Mouse (Mus musculus) myocyte (in vitro differentiated cells): ENCODE measurements around the gene Mmp8.

Source experiments
- POLR2A ChIP-seq: IDR thresholded peaks from one replicate; pipeline ENCODE4 v1.6.1; 2011; ENCODE audit warnings: low read depth, mild to moderate bottlenecking, control low read depth, moderate library complexity; ENCODE audit not compliant: insufficient read length
- SRF ChIP-seq: IDR thresholded peaks from one replicate; pipeline ENCODE4 v1.6.1; 2011; ENCODE audit warnings: low read depth; ENCODE audit not compliant: control insufficient read depth, insufficient read length

DNA sequence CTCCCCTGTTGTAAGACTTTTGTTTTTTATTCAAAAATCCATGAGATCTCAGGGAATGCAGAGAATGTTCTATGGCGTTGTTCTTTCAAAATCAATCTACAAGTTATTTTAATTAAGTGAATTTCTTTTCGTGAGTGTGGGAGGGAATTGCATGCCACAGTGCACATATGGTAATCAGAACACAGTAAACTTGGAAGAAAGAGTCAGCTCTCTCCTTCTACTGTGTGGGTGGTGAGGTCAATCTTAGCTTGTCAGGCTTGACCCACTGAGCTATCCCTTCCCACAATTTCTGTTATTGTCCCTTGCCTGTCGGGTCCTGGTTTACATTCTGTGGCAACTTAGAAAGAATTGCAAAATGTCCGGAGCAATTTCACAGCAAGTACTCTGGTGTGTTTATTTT lies 1.8 kb downstream of the Mmp8 start:
- TF ChIP-seq POLR2A (no peak), SRF (no peak)
